Mouse (Mus musculus) layer of hippocampus, adult 18-20 months (tissue): ENCODE measurements around the gene Zfp768. TPM values are rescaled to one million over a fixed set of nuclear protein-coding genes. Genes with fewer than 3 reads are reported as not detected.
"Not testable (repeated sequence)": the region's sequence is repeated elsewhere in the genome, so short reads cannot be mapped to it uniquely, and the experiment has no call there.

ENCODE experiments used
- DNase-seq, 2 experiments: peaks; one replicate each; pipeline ENCODE4 v3.0.0; 2022; ENCODE audit warnings: low spot score in 2 of 2
- total RNA-seq, 2 experiments: library from RNA; stranded (reverse); gene quantifications; 2 replicates each; pipeline ENCODE4 v1.2.3; 2021

Zfp768 gene
- total RNA-seq, 2 experiments from 2014 or later: 11.3 to 13.6 TPM

DNA sequence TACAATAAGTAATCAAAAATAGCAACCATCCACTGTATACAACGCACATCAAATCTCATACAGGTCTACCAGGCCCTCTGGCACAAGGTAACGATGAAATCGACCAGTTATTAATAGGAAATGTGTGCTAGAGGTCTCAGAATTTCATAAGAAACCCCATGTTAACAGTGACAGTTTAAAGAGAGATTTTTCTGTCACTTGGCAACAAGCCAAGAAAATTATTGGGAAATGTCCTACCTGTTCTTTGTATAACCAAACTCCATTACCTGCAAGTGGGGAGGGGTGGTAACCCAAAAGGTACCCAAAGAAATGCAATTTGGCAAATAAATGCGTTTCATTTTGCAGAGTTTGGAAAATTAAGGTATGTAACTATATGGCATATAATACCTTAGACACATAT lies 13.1 kb upstream of the Zfp768 start:
- no peak for DNase-seq

DNA sequence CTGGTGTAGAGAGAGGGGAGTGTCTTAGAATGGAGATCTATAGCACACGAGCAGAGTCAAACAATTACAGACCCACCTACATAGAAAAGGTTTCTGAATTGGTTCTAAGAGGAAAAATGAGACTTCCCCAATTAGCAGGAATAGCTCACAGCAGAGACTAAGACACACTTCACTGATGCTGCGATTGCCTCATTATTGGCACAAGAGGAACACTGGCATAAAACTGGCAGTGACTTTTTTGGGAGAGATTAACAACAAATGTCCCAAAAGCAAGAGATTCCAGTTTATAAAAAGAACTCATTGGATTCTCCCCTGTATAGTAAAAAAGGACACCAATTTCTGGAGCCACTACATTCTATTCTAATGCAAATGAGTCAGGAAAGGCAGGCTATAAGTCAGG lies 12.5 kb upstream of the Zfp768 start:
- no peak for DNase-seq

DNA sequence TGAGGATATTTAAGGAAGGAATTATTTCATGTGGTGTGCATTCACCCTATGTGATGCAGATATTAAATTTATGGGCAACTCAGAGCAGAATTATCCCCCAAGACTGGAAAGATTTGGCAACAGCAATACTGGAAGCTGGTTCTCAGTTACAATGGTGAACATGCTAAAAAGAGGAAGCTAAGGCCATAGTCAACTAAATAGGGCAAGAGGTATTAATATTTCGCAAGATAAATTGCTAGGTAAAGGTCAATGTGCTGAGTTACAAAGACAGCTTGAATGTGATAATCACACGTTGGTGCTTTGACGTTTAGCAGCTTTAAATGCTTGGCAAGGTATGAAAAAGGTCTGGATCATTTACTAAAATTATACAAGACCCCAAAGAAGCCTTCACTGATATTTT lies 10.4 kb upstream of the Zfp768 start:
- DNase-seq: no peak

DNA sequence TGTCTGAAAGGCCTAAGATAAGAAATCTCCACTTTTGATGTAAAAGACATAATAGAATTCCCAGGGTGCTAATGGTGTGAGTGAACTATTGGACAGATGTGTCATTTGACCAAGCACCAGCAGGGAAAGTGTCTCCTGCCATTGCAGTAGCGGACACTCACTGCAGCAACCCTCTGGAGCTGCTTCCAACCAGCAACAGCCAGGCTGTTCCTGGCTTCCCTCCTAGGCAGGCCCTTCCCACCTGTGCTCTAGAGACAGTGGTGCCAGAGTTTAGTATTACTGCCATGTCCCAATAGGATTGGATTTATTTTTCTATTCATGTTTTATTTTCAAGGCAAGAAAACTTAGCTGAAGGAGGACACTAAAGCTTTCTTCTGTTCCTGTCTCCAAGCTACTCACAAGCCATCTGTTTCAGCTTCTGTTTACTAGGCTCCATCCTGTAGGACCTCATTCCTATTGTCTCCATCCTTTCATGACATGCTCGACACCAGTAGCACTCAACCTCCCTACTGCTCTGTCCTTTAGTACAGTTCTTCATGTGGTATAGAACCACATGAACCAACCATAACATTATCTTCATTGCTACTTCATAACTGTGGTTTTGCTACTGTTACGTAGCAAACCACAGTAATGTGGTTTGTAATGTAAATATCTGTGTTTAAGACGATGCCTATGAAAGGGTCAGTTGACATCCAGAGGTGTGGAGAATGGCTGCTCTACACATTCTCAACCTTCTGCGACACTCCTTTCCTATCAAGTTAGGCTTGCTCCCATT lies 6.0 kb upstream of the Zfp768 start:
- no peak for DNase-seq

DNA sequence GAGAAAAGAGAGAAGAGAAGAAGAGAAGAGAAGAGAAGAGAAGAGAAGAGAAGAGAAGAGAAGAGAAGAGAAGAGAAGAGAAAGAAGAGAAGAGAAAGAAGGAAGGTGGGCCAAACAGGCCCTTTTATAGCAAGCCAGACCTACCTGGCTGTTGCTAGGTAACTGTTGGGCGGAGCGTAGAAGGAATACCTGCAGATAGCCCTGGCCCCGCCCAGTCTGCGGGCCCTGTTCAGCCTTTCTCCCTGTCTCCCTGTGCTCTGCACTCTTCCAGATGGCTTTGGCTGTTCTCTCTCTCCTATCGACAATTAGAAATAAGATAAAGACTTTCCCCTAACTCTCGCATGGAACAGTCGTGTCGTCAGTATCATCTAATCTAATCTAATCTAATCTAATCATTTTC lies 1.3 kb upstream of the Zfp768 start:
- DNase-seq: no peak

DNA sequence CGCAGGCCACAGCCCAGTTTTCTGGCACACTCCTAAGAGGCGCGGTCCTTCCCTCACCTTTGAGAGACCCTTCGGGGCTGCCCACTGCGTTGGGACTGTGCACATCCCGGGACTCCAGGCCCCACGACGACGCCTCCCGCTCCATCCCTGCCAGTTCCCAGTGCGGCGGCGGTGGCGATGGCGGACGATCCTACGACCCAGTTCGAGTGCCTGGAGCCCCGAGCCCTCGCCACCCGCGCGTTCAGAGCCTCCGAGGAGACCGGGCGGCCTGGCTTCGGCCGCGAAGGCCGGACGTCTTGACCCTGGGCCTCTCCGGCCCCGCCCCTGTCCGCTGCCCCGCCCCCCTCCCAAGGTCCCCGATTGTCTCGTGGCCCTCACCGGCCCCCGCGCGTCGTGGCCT lies 297 bp downstream of the Zfp768 start:
- no peak for DNase-seq

DNA sequence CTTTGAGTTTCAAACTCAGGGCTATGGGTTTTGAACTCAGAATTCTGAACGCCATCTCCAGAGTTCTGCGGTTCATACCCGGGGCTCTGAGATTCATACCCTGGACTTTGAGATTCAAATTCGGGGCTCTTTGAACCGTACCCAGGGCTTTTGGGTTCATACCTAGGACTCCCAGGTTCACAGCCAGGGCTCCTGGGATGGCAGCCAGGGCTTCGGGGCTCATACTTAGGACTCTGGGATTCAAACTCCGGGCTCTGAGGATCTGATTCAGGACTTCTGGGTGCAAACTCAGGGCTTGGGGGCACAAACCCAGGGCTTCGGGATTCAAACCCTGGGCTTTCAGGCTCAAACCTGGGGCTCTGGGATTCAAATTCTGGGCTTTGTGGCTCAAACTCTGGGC lies 1.0 kb downstream of the Zfp768 start:
- no peak for DNase-seq

DNA sequence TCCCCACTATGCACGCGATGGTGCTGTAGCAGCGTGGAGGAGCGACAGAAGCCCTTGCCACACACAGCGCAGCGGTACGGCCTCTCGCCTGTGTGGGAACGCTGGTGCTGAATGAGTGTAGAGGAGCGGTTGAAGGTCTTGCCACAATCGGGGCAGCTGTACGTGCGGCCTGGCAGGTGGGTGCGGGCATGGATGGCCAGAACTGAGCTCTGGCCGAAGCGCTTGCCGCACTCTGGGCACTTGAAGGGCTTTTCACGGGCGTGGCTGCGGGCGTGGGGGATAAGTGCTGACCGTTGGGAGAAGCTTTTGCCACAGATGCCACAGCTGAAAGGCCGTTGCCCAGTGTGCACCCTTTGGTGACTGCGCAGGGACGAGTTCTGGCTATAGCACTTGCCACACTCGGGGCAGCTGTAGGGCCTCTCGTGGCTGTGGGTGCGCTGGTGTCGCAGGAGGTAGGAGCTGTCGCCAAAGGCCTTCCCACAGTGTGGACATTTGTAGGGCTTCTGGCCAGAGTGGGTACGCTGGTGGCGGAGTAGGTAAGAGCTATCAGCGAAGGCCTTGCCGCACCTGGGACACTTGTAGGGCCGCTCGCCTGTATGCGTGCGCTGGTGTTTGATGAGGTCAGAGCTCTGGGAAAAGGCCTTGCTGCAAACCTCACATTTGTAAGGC lies 1.9 kb downstream of the Zfp768 start:
- DNase-seq: no peak

DNA sequence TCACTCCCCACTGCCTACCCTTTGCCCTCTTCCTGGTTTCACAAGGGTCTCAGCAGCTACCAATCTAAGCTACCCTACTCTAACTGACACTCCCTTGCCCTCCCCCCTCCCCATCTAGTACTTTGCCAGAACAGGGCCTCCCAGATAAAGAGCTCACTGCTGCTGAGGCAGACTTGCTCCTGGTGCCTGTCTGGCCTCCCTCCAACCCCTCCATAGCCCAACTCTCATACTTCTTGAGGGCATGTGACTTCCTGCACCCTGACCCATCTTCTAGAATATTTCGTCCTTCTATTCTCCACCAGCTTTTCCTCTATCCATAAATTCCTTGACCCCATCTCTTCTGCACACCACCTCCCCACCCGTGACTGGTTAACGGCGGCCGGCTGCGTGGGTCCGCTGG lies 2.5 kb downstream of the Zfp768 start:
- no peak for DNase-seq

DNA sequence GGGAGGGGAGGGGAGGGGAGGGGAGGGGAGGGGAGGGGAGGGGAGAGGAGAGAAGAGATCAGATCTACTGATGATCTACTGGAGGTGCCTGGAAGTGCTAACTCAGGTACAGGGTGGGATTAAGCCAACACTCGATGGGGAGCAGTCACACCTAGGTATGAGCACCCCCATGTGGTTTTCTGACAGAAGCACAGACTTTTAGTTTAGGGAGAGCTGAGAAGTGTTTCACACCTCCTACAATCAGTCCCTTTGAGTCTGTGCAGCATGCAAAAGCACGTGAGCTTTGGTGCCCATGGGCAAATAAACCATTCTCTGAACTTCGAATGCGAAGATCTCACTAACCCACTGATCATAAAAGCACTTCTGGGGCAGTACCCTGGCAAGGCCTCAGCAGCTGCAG lies 3.1 kb downstream of the Zfp768 start:
- DNase-seq: no peak

DNA sequence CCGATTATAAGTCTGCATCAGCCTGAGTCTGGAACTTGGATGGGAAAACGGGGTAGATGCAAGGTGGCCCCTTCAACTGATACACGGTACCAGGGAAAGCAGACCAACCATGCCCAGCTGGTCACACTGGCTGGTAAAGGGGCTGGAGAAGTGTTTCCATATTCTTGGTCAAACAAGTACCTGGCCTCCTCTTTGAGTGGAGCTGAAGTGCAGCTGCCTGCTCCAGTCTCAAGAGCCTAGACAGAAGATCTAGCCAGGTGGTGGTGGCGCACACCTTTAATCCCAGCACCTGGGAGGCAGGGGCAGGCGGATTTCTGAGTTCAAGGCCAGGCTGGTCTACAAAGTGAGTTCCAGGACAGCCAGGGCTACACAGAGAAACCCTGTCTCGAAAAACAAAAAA lies 3.5 kb downstream of the Zfp768 start:
- not testable (repeated sequence) for DNase-seq

DNA sequence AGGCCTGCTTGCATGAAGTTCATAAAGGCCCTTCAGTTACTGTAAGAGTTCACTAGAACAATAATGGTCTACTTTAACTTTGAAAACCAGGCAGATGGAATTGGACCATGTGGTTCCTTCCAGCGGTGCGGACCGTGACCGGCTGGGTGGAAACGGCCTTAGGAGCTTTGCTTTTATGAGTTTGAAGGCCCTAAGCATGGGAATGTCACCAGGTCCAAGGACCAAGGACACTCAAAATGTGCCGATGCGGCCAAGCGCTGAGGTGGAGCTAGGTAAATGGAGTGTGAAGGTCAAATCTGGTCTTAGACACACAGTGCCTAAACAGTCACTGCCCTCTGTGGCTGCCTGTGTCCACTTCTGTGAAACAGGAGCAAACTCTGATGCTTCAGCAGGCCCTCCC lies 4.0 kb downstream of the Zfp768 start:
- no peak for DNase-seq

DNA sequence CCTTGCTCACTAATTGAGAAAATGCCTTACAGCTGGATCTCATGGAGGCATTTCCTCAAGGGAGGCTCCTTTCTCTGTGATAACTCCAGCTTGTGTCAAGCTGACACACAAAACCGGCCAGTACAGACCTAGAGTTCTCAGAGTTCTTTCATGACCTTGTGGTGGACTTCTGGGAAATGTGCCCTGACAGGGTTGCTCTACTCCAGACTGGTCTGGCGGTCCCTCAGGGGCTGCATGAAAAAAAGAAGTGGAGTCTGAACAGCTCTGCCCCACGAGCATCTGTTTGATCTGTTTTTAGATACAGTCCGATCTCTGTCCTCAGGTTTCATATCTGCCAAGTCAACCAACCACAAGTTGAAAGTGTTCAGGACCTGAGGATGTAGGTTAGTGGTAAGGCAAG lies 7.8 kb downstream of the Zfp768 start:
- DNase-seq: no peak

DNA sequence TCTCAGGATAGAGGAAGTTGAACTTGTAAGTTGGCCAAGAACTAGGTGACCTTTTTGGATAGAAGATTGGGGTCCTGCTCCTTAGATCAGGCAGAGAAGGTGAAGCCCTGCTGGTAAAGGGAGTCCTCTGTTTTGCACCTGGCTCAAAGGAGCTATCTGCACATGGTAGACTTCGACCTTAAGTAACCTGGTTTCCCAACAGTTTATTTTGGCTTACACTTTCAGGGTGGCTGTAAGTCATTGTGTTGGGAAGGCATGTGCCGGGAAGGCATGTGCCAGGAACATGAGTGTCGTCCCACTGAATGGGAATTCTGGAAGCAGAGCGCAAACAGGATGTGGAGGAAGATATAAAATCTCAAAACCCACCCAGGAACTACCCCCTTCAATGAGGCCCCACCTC lies 9.8 kb downstream of the Zfp768 start:
- no peak for DNase-seq

DNA sequence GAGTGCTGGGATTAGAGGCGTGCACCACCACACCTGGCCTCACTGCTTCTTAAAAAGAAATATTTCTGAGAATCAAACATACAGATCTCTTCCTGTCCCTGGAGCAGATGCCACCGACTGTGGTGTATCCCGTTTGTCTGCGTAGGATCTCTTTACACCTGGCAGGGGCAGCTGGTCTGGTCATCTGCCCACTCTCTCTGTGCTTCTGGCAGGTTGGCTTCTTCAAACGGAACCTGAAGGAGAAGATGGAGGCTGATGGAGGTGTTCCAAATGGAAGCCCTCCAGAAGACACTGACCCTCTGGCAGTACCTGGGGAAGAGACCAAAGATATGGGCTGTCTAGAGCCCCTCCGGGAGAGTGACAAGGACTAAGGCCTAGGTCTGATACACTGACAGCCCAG lies 12.1 kb downstream of the Zfp768 start:
- no peak for DNase-seq

DNA sequence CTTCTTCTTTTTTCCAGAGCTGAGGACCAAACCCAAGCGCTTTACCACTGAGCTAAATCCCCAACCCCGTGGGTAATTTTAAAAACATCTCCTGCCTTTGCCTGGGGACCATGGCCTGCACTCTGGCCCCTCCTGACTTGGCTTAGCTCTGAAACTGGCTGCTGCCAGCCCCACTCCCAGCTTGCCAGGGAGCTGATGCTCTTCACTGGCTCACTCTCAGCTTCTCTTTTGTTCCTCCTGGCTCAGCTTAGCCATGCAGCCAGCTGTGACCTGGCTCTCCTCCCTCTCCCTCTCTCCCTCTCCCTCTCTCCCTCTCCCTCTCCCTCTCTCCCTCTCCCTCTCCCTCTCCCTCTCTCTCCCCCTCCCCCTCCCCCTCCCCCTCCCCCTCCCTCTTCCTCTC lies 18.7 kb downstream of the Zfp768 start:
- DNase-seq: peak; percentile 37 to 55

DNA sequence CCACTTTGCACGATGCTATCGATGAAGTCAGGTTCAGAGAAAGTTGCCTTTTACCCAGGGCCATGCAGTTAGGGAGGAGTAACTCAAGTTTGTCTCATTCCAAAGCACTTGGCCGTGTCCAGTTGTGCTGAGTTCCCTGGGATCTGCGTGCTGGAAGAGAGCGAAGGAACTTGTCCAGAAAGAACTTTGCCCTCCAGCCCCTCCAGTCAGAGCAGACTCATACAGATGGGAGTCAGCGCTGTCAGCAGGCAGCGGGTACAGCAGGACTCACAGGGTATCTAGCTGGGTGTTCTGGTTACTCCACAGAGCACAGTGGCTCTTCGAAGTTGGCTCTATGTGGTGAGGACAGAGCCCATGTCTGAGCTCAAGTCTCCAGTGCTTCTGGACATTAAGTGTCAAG lies 19.8 kb downstream of the Zfp768 start:
- no peak for DNase-seq

DNA sequence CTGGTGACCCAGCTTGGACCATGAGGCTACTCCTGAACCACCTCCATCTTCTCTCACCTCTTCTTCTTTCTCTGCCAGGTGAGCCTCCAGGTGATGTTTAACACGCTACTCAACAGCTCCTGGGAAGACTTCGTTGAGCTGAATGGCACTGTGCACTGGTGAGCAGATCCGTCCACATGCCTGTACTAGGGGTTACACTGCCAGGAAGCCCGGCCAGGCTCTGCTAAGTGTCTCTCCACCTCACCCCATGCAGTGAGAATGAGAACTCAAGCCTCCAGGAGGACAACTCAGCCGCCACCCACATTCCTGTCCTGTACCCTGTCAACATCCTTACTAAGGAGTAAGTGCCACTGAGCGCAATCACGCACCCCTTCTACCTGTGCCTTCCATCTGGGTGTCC lies 20.4 kb downstream of the Zfp768 start:
- DNase-seq: no peak

DNA sequence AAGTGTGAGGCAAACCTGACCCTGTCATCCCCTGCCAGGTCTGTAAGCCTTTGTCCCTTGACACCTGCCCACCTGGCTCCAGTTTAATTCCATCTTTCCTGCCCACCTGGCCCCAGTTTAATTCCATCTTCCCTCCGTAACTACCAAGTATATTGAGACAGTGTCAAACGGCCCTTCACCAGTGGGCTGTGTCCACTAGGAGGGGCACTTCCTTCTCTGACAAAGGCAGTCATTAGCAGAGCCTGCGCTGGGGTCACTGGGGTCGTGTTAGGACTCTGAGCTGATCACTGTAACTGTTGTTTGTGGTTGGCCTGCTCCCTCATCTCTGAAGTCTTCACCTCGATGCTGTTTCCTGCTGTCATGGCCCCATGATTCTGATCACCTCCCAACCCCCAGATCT lies 23.3 kb downstream of the Zfp768 start:
- DNase-seq: no peak

DNA sequence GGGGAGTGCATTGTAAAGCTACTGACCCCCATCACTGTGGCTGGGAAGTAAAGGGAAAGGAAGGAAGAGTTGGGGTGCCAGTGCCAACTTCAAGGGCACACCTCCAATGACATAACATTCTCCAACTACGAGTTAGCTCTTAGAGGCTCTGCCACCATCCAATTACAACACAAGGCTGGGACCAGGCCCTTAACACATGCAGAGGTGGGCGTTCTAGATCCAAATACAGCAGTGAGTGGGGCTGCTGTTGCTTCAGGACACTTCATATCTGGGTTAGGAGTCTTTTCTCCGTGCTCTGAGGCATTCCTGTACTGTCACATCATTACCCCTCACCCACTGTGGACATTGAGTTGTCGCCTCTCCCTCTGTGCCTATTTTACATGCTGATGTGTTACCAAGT lies 24.3 kb downstream of the Zfp768 start:
- DNase-seq: no peak

DNA sequence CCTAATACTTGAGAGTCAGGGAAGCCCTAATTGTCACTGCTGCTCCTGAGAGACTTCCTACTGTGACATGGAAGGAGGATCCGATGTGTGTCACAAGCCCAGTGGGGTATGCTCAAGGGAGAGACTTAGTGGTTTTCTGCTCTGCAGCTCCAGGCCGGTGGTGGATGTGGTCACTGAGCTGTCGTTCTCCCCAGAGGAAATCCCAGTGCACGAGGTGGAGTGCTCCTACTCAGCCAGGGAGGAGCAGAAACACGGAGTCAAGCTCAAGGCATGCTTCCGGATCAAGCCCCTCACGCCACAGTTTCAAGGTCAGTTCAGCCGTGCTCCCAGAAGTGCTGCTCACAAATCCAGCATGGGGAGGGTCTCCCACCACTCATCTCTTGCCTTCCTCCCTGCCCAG lies 31.5 kb downstream of the Zfp768 start:
- no peak for DNase-seq

DNA sequence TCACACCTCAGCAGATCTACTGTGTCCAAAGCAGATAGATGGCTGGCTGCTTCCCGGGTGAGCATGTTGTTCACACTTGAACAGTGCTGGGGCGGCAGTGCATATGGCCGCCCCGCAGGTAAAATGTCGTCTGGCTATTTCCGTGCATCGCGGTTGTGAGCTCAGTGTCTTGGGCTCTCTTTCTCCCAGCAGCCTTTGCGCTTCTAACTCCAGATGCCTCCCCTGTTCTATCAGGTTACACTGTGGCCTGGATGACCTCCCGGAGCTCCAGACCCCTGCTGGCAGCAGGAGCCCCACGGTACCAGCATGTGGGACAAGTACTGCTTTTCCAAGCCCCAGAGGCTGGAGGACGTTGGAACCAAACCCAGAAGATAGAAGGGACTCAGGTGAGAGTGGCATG lies 35.4 kb downstream of the Zfp768 start:
- no peak for DNase-seq

DNA sequence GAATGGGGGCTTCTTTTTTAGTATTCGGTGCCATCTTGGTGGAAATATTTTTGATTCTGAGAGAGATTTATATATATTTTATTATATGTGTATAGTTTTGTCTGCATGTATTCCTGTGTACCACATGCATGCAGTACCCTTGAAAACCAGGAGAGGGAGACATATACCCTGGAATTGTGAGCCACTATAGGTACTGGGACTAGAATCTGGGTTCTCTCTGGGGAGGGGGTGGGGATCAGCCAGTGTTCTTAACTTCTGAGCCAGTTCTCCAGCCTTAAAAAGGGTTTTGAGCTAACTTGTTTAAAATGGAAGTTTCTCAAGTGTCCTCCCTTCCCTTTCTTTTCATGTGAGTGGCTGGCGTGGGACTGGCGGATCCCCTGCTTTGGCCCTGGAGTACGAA lies 36.5 kb downstream of the Zfp768 start:
- peak in 1 of 2 experiments; percentile 84 for DNase-seq
